Mouse (Mus musculus) kidney, embryonic 15.5 days (tissue): ENCODE data around the gene 4933427D14Rik. TPM values are rescaled to one million over a fixed set of nuclear protein-coding genes. Genes with fewer than 3 reads are reported as not detected.

Experiments
- ATAC-seq: fragments of 200-750 bp; cut with Nextera tagmentation; replicated peaks from 2 replicates; pipeline ENCODE4 v1.8.0; 2017; ENCODE audit warnings: moderate TSS enrichment; ENCODE audit not compliant: low FRiP score
- H3K27ac ChIP-seq: fragments of 300-500 bp; sonication (generic); 2 replicates; pipeline ENCODE4 v1.5.1; 2015; ENCODE audit warnings: mild to moderate bottlenecking, inconsistent platforms
- H3K27me3 ChIP-seq: fragments of 300-500 bp; sonication (generic); 2 replicates; pipeline ENCODE4 v1.6.1; 2015; ENCODE audit warnings: inconsistent platforms
- H3K36me3 ChIP-seq: fragments of 300-500 bp; sonication (generic); 2 replicates; pipeline ENCODE4 v1.6.1; 2015; ENCODE audit warnings: inconsistent platforms
- H3K4me1 ChIP-seq: fragments of 300-500 bp; sonication (generic); 2 replicates; pipeline ENCODE4 v1.6.1; 2015; ENCODE audit warnings: inconsistent platforms
- H3K4me2 ChIP-seq: fragments of 300-500 bp; sonication (generic); 2 replicates; pipeline ENCODE4 v1.6.1; 2015; ENCODE audit warnings: moderate library complexity, mild to moderate bottlenecking, inconsistent platforms
- H3K4me3 ChIP-seq: fragments of 300-500 bp; sonication (generic); replicated peaks from 2 replicates; pipeline ENCODE4 v1.5.1; 2015; ENCODE audit warnings: mild to moderate bottlenecking, inconsistent platforms
- H3K9ac ChIP-seq: fragments of 300-500 bp; sonication (generic); 2 replicates; pipeline ENCODE4 v1.6.1; 2015; ENCODE audit warnings: mild to moderate bottlenecking, inconsistent platforms
- H3K9me3 ChIP-seq: fragments of 300-500 bp; sonication (generic); replicated peaks from 2 replicates; pipeline ENCODE4 v1.6.1; 2016; ENCODE audit warnings: inconsistent platforms
- WGBS: fragments of 180-500 bp; shearing (Covaris S2); methylation state at CpG from one replicate; pipeline ENCODE4 v1.1.7; 2015; ENCODE audit warnings: mixed read lengths; 5-methylcytosine and 5-hydroxymethylcytosine counted together
- polyA plus RNA-seq: library from polyadenylated mRNA; unstranded; fragments of >200 nt; fragmentation: Nextera tagmentation; extraction: Ambion mirVana; gene quantifications from 2 replicates; pipeline ENCODE4 v1.2.1, GENCODE M21; 2015

Gene 4933427D14Rik
- polyA plus RNA-seq, 1 experiment from 2014 or later, result 13.5 TPM

GRCm38 (mm10) chr11:72224865-72225264, 17.6 kb upstream of the 4933427D14Rik start:
- no peak for ATAC-seq
- Histone ChIP-seq H3K9me3 (no peaks in the 10 kb centered on the region), H3K4me2 (no peak overlapping the region), H3K27ac (no peak overlapping the region), H3K9ac (no peak overlapping the region), H3K27me3 (no peaks in the 10 kb centered on the region), H3K4me1 (peaks cover 2% of the 10 kb centered on the region; the same call in 1 of the 2 replicates), H3K4me3 (no peak overlapping the region), H3K36me3 (no peaks in the 10 kb centered on the region)
- 11% methylated on average over 5 of the region's 5 CpGs for WGBS

- 89% methylated on average over 4 of the region's 4 CpGs for WGBS
- Histone ChIP-seq H3K4me1 (peaks cover 2% of the 10 kb centered on the region; the same call in 1 of the 2 replicates), H3K27me3 (no peaks in the 10 kb centered on the region), H3K4me2 (no peak overlapping the region), H3K9me3 (no peaks in the 10 kb centered on the region), H3K9ac (no peak overlapping the region), H3K36me3 (no peaks in the 10 kb centered on the region), H3K27ac (no peak overlapping the region), H3K4me3 (no peak overlapping the region)
- ATAC-seq, result no peak
These were observed 16.2 kb upstream of the 4933427D14Rik start for GRCm38 (mm10) chr11:72223414-72223813.

GRCm38 (mm10) chr11:72221278-72221677, 14.0 kb upstream of the 4933427D14Rik start:
- H3K27me3 ChIP-seq, result no peaks in the 10 kb centered on the region
- H3K27ac ChIP-seq, result no peak overlapping the region
- no peak for ATAC-seq
- H3K9ac ChIP-seq, result no peak overlapping the region
- H3K4me1 ChIP-seq, result peaks cover 8% of the 10 kb centered on the region; the same call in 1 of the 2 replicates
- no peak overlapping the region for H3K4me2 ChIP-seq
- H3K9me3 ChIP-seq, result no peaks in the 10 kb centered on the region
- 16% methylated on average over 6 of the region's 6 CpGs for WGBS
- H3K36me3 ChIP-seq, result no peaks in the 10 kb centered on the region
- H3K4me3 ChIP-seq, result no peak overlapping the region

- no peak overlapping the region for H3K4me3 ChIP-seq
- H3K9ac ChIP-seq, result no peak overlapping the region
- peaks cover 19% of the 10 kb centered on the region for H3K4me1 ChIP-seq
- no peak overlapping the region for H3K4me2 ChIP-seq
- WGBS, result 82% methylated on average over 5 of the region's 5 CpGs
- no peak overlapping the region for H3K27ac ChIP-seq
- no peak for ATAC-seq
- no peaks in the 10 kb centered on the region for H3K9me3 ChIP-seq
- peaks cover 10% of the 10 kb centered on the region for H3K36me3 ChIP-seq
- no peaks in the 10 kb centered on the region for H3K27me3 ChIP-seq
These were observed 9.9 kb upstream of the 4933427D14Rik start for GRCm38 (mm10) chr11:72217116-72217515.

GRCm38 (mm10) chr11:72215410-72215797, 8.1 kb upstream of the 4933427D14Rik start, which contains the start of gene Med31:
TSS of gene Med31 (minus strand) at chr11:72215592.
- ATAC-seq, result peak; percentile 81
- 2% methylated on average over 29 of the region's 29 CpGs for WGBS

GRCm38 (mm10) chr11:72214591-72215409, 7.5 kb upstream of the 4933427D14Rik start:
- ATAC-seq, result peak; percentile 95
- under 1% methylated on average over 51 of the region's 51 CpGs for WGBS

More at GRCm38 (mm10) chr11:72215410-72215797, 8.1 kb upstream of the 4933427D14Rik start, which contains the start of gene Med31:
- Histone ChIP-seq H3K27me3 (no peaks in the 10 kb centered on the region), H3K4me2 (peak within 1 kb of the TSS; percentile 98), H3K4me3 (peak within 1 kb of the TSS; percentile 88), H3K9ac (peak within 1 kb of the TSS; percentile 77), H3K36me3 (peaks cover 26% of the 10 kb centered on the region), H3K9me3 (no peaks in the 10 kb centered on the region), H3K27ac (peak within 1 kb of the TSS; percentile 74), H3K4me1 (peaks cover 19% of the 10 kb centered on the region)

GRCm38 (mm10) chr11:72207834-72208377, 647 bp upstream of the 4933427D14Rik start:
- Histone ChIP-seq H3K4me1 (peaks cover 28% of the 10 kb centered on the region), H3K27me3 (no peaks in the 10 kb centered on the region), H3K9me3 (no peaks in the 10 kb centered on the region), H3K36me3 (peaks cover 36% of the 10 kb centered on the region), H3K4me2 (peak overlapping the region; percentile 90), H3K9ac (peak overlapping the region; percentile 76), H3K4me3 (peak overlapping the region; percentile 73), H3K27ac (peak overlapping the region; percentile 87)
- no peak for ATAC-seq
- 11% methylated on average over 17 of the region's 17 CpGs for WGBS

More at GRCm38 (mm10) chr11:72214591-72215409, 7.5 kb upstream of the 4933427D14Rik start:
- Histone ChIP-seq H3K9ac (peak overlapping the region; percentile 77), H3K36me3 (peaks cover 32% of the 10 kb centered on the region), H3K27me3 (no peaks in the 10 kb centered on the region), H3K27ac (peak overlapping the region; percentile 74), H3K4me2 (peak overlapping the region; percentile 98), H3K9me3 (no peaks in the 10 kb centered on the region), H3K4me1 (peaks cover 19% of the 10 kb centered on the region), H3K4me3 (peak overlapping the region; percentile 88)

GRCm38 (mm10) chr11:72206341-72207203, 687 bp downstream of the 4933427D14Rik start, which contains the start of gene Gm43951:
TSS of gene Gm43951 (minus strand) at chr11:72206840.
- peak; percentile 49 for ATAC-seq
- Histone ChIP-seq H3K9ac (peak within 1 kb of the TSS; percentile 76), H3K4me1 (peaks cover 28% of the 10 kb centered on the region), H3K36me3 (peaks cover 31% of the 10 kb centered on the region), H3K4me2 (peak within 1 kb of the TSS; percentile 90), H3K4me3 (peak within 1 kb of the TSS; percentile 73), H3K9me3 (no peaks in the 10 kb centered on the region), H3K27me3 (no peaks in the 10 kb centered on the region), H3K27ac (peak within 1 kb of the TSS; percentile 87)
- under 1% methylated on average over 43 of the region's 43 CpGs for WGBS

GRCm38 (mm10) chr11:72205256-72205655, 2.0 kb downstream of the 4933427D14Rik start:
- Histone ChIP-seq H3K27ac (no peak overlapping the region), H3K4me1 (peaks cover 28% of the 10 kb centered on the region), H3K4me2 (peak overlapping the region; percentile 90; the same call in 1 of the 2 replicates), H3K9me3 (no peaks in the 10 kb centered on the region), H3K4me3 (no peak overlapping the region), H3K9ac (0 out of 2 replicates have a peak overlapping the region, but pooled peaks have one; percentile 76), H3K36me3 (peaks cover 25% of the 10 kb centered on the region), H3K27me3 (no peaks in the 10 kb centered on the region)
- ATAC-seq, result no peak
- 77% methylated on average over 6 of the region's 6 CpGs for WGBS

GRCm38 (mm10) chr11:72203440-72203839, 3.8 kb downstream of the 4933427D14Rik start:
- H3K4me1 ChIP-seq, result peaks cover 26% of the 10 kb centered on the region

GRCm38 (mm10) chr11:72196506-72196905, 10.8 kb downstream of the 4933427D14Rik start:
- no peaks in the 10 kb centered on the region for H3K27me3 ChIP-seq
- H3K4me3 ChIP-seq, result no peak overlapping the region
- no peak for ATAC-seq
- no peaks in the 10 kb centered on the region for H3K9me3 ChIP-seq
- H3K4me1 ChIP-seq, result no peaks in the 10 kb centered on the region
- no peak overlapping the region for H3K9ac ChIP-seq
- peak overlapping the region; percentile 56; the same call in 1 of the 2 replicates for H3K27ac ChIP-seq
- 82% methylated on average over 8 of the region's 8 CpGs for WGBS
- peaks cover 50% of the 10 kb centered on the region for H3K36me3 ChIP-seq
- no peak overlapping the region for H3K4me2 ChIP-seq

More at GRCm38 (mm10) chr11:72203440-72203839, 3.8 kb downstream of the 4933427D14Rik start:
- Histone ChIP-seq H3K9ac (no peak overlapping the region), H3K4me3 (no peak overlapping the region), H3K36me3 (peaks cover 23% of the 10 kb centered on the region), H3K27ac (no peak overlapping the region), H3K4me2 (no peak overlapping the region), H3K9me3 (no peaks in the 10 kb centered on the region), H3K27me3 (no peaks in the 10 kb centered on the region)
- ATAC-seq, result no peak
- WGBS, result 81% methylated on average over 1 of the region's 1 CpGs
